9 mouse cellular contexts compared by ENCODE assay signal in genomic region chr5:43360298-43360697, GRCm38 (mm10).
DNase-seq lines count a peak whose midpoint lies in the region; ATAC-seq and TF ChIP-seq lines count a peak whose summit lies in the region.
"Had no signal": no experiment of that assay in that cellular context is flagged by ENCODE, and none has a peak within 500 bp of the region (broad histone marks: within the 10 kb centered on the region; RNA-seq: fewer than 3 reads in every experiment).

No protein-coding gene starts in this region.

- CTCF ChIA-PET in Patski (lab: Charles Lee): interaction anchor here (0.8 to 1.7 kb wide), 10 partner anchors 12 to 1471 kb away, joined by 3 to 8 read pairs (median 4); no protein-coding TSS in a partner anchor

- H3K4me2 ChIP-seq in embryonic facial prominence, embryonic 14.5 days (ENCODE audit: low read depth, low read length): no peak overlapping the region
- H3K4me2 ChIP-seq: stomach, embryonic 15.5 days had no signal

- ATAC-seq in CD4-positive, CD25-positive, alpha-beta regulatory T cell, adult 4 months: no peak
- no peak for ATAC-seq in Patski
- ATAC-seq in embryonic facial prominence, embryonic 14.5 days (ENCODE audit: low read depth): no peak

- in situ Hi-C loops in Patski (cut with MboI; ENCODE audit: low pct_unique_long_range_greater_than_20kb): loop anchor here (10.0 kb wide), 1 partner anchor 385 kb away; no protein-coding TSS in a partner anchor

- H3K27ac ChIP-seq in embryonic facial prominence, embryonic 14.5 days (replicated peaks; ENCODE audit: low read depth, low read length): no peak overlapping the region
- H3K27ac ChIP-seq: stomach, embryonic 15.5 days had no signal

- WGBS in embryonic facial prominence, embryonic 14.5 days: 36% methylated on average over 3 of the region's 3 CpGs

- H3K27me3 ChIP-seq in Patski: no peaks in the 10 kb centered on the region
- H3K27me3 ChIP-seq in embryonic facial prominence, embryonic 14.5 days (replicated peaks; ENCODE audit: control insufficient read depth, insufficient read depth, low read length): no peaks in the 10 kb centered on the region
- H3K27me3 ChIP-seq: stomach, embryonic 15.5 days had no signal

- no peak overlapping the region for H3K9ac ChIP-seq in embryonic facial prominence, embryonic 14.5 days (ENCODE audit: low read depth, low read length)
- H3K9ac ChIP-seq: stomach, embryonic 15.5 days had no signal

- no peaks in the 10 kb centered on the region for H3K9me3 ChIP-seq in embryonic facial prominence, embryonic 14.5 days (ENCODE audit: control insufficient read depth, low read length)
- H3K9me3 ChIP-seq: stomach, embryonic 15.5 days had no signal

- POLR2A ChIA-PET in Patski (lab: Charles Lee): no interaction called here

- no peaks in the 10 kb centered on the region for H3K36me3 ChIP-seq in embryonic facial prominence, embryonic 14.5 days (ENCODE audit: control insufficient read depth, insufficient read depth, low read length)
- H3K36me3 ChIP-seq: stomach, embryonic 15.5 days had no signal

- DNase-seq in CD4-positive, CD25-positive, alpha-beta regulatory T cell, adult 2 months (ENCODE audit: low read depth, low spot score): peak; percentile 42
- peak; percentile 24 for DNase-seq in kidney, postnatal 14 days
- no peak for DNase-seq in kidney, adult 18-20 months
- DNase-seq in Patski (ENCODE audit: low read depth, low spot score): no peak
- peak; percentile 90 for DNase-seq in embryonic facial prominence, embryonic 14.5 days (ENCODE audit: low spot score)
- DNase-seq in mesoderm, embryonic 11.5 days (ENCODE audit: low read depth, low spot score): peak; percentile 39
- no peak for DNase-seq in layer of hippocampus, adult 8-10 months (ENCODE audit: low spot score in 2 of 2)

- no peak overlapping the region for H3K4me3 ChIP-seq in embryonic facial prominence, embryonic 14.5 days (ENCODE audit: low read depth, low read length)
- H3K4me3 ChIP-seq: stomach, embryonic 15.5 days had no signal

- TF ChIP-seq CTCF in Patski (IDR thresholded peaks at IDR 0.05): peak; percentile 79

- H3K4me1 ChIP-seq in embryonic facial prominence, embryonic 14.5 days (ENCODE audit: control insufficient read depth, insufficient read depth, low read length): no peaks in the 10 kb centered on the region
- H3K4me1 ChIP-seq: stomach, embryonic 15.5 days had no signal

Comparison
In these comparisons a context has a peak if more than half of its experiments do, and no peak if none do; other contexts are left out.
1. DNase-seq: peak in CD4-positive, CD25-positive, alpha-beta regulatory T cell, adult 2 months (single experiment), kidney, postnatal 14 days (single experiment), embryonic facial prominence, embryonic 14.5 days (single experiment) and mesoderm, embryonic 11.5 days (single experiment); none in kidney, adult 18-20 months (single experiment), Patski (single experiment) and layer of hippocampus, adult 8-10 months (0 of 2).